Mouse (Mus musculus) gastrocnemius, adult 2 months (tissue): ENCODE results near the gene Ucn2. TPM values are rescaled to one million over a fixed set of nuclear protein-coding genes. Genes with fewer than 3 reads are reported as not detected.
A peak's percentile ranks its signal among the peaks of the same experiment; 100 is the strongest.

Experiments used
- DNase-seq: peaks from one replicate; pipeline ENCODE4 v3.0.0; 2022
- H3K27ac ChIP-seq: fragments of 200-600 bp; 2 replicates; pipeline ENCODE4 v1.8.1; 2022; ENCODE audit warnings: mild to moderate bottlenecking
- H3K4me3 ChIP-seq: fragments of 200-600 bp; 2 replicates; pipeline ENCODE4 v1.8.1; 2022; ENCODE audit warnings: mild to moderate bottlenecking, moderate library complexity
- CTCF ChIP-seq: fragments of 200-600 bp; IDR thresholded peaks from 2 replicates; pipeline ENCODE4 v1.8.1; 2022; ENCODE audit warnings: antibody characterized with exemption, mild to moderate bottlenecking, moderate library complexity
- intact Hi-C: fragments of 180-260 bp; cut with DNase I; formaldehyde crosslinking; loops from one replicate; pipeline ENCODE4 v1.15.1; 2025
- microRNA-seq: library from miRNA; unstranded; fragments of <30 nt; microRNA quantifications from one replicate; pipeline ENCODE4 v1.2.0, GENCODE M21; 2021
- total RNA-seq, 2 experiments: library from RNA; stranded (reverse); gene quantifications; 2 replicates each; pipeline ENCODE4 v1.2.3; 2021

Gene Ucn2
- total RNA-seq, 2 experiments from 2014 or later: 0.47 to 1.1 TPM

DNA sequence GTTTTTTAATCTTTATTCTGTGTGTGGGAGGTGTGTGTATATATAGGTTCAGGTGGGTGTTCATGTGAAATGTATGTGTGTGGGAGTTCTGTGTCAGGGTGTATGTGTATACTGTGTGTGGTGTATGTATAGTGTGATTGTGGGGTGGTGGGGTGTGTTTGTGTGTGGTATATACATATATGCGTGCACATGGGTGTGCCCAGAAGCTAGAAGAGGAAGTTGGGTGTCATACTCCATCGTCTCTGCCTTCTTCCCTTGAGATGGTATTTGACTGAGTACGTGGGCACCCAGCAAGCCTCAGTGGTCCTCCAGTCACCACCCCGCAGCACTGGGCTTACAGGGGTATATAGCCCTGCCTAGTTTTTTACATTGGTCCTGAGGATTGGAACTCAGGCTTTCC is 35.6 kb downstream of the Ucn2 start:
- Histone ChIP-seq H3K4me3 (no peak overlapping the region), H3K27ac (no peak overlapping the region)
- intact Hi-C loops: no loop called here
- no peak for DNase-seq
- no peak for TF ChIP-seq CTCF

DNA sequence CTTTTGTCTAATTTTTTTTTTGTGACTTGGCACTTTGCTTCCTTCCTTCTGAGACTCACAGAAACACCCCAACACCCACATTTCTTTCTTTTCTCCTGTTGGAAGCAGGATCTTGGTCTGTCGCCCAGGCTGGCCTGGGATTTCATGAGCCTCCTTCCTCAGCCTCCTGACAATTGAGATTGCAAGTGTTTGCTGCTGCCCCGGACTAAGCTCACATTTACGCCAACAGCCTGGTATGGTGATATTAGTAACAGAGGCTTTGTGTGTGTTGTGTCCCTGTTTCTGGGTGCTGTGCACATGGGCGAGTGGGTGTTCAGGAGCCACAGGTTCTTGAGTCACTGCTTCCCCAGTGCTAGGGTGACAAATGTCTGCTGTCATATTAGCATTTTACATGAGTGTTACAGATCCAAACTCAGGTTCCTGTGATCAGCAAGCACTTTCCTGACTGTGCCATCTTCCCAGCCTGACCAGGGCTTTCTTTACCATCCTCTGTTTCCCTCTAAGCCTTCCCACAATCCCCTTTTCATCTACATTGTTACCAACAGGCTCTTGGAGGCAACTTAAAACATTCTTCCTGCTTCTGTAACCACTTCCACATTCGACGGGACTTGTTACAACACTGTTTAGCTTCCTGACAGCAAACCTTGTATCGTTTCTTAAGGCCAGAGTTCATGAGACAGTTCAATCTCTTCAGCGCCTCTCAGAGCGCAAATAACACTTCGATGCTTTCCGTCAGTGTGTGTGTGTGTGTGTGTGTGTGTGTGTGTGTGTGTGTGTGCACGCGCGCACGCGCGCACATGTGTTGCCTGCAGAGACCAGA is 37.3 kb downstream of the Ucn2 start:
- intact Hi-C loops: no loop called here

DNA sequence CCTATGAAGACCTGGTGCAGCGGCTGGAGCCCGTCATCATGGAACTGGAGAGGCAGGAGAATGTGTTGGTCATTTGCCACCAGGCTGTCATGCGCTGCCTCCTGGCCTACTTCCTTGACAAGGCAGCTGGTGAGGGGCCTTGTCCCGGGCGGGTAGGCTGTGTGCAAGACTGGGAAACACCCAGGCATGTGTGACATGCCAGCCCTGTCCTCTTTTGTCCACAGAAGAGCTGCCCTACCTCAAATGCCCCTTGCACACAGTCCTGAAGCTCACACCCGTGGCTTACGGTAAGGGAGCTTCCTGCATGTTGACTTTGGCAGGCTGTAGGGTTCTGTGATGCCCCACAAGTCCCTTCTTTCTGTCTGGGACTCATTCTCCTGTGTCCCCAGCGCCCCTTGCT is 41.7 kb downstream of the Ucn2 start:
- peak overlapping the region; percentile 79 for H3K27ac ChIP-seq
- DNase-seq: peak; percentile 80
- TF ChIP-seq CTCF: no peak
- no peak overlapping the region for H3K4me3 ChIP-seq
- intact Hi-C loops: no loop called here

More for the DNA sequence above, 37.3 kb downstream of the Ucn2 start:
- TF ChIP-seq CTCF: no peak
- Histone ChIP-seq H3K4me3 (no peak overlapping the region), H3K27ac (0 out of 2 replicates have a peak overlapping the region, but pooled peaks have one; percentile 16)
- peak; percentile 20 for DNase-seq

DNA sequence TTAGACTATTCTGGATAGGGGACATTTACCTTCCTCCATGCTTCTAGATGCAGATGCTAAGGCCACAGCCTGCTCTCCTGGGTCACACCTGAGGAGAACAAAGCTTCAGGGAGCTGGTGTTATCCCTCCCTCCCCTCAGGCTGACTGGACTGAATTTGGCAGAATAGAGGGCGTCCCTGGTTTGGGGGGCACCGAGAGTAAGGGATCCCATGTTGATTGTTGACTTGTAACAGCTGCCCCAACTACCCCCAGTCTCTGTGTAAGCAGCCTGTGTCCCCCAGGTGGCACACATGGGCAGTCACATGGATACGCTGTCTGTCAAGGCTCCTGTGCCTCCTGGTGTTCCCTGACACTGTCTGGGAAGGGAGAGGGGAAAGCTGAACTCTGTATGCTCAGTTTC is 42.6 kb downstream of the Ucn2 start:
- no peak for DNase-seq
- H3K4me3 ChIP-seq: no peak overlapping the region
- no peak for TF ChIP-seq CTCF

DNA sequence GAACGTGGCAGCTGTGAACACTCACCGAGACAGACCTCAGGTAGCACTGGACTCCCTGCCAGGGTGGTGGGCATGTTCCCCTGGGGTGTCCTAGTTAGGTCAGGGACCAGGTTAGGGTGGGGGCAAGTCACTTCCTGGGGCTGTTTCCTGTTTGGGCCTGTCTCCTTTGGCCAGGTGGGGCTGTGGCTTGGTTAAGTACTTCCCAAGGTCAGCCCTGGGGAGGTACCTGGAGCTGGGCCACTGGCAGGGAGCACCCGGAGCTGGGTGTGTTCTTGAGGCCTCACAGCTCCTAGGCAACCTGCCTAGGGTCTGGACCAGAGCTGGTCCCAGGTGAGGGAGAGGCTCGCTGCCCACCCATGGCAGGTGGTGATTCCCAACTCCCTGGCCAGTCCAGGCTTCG is 43.1 kb downstream of the Ucn2 start:
- no peak overlapping the region for H3K4me3 ChIP-seq
- intact Hi-C loops: no loop called here
- peak overlapping the region; percentile 38; the same call in 1 of the 2 replicates for H3K27ac ChIP-seq
- no peak for DNase-seq
- TF ChIP-seq CTCF: no peak

More for the DNA sequence above, 42.6 kb downstream of the Ucn2 start:
- peak overlapping the region; percentile 38 for H3K27ac ChIP-seq
- intact Hi-C loops: no loop called here

DNA sequence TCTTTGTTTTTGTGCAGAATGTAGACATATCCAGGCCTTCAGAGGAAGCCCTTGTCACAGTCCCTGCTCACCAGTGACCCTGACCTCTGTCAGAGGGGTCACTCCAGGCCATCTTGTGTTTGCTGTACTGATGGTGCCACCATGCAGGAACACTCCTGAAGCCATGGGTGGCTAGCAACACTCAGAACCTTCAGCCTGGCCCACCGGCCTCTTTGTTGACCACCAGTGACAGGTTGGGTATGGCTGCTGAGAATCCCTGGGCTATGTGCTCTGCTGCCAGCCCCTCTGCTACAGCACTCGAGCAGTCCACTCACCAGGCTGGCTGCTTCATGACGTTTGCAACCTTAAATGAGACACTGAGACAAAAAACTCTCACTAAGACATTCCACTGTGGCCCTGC is 44.5 kb downstream of the Ucn2 start:
- intact Hi-C loops: no loop called here
- Histone ChIP-seq H3K27ac (no peak overlapping the region), H3K4me3 (no peak overlapping the region)
- DNase-seq: peak; percentile 16
- TF ChIP-seq CTCF: no peak

DNA sequence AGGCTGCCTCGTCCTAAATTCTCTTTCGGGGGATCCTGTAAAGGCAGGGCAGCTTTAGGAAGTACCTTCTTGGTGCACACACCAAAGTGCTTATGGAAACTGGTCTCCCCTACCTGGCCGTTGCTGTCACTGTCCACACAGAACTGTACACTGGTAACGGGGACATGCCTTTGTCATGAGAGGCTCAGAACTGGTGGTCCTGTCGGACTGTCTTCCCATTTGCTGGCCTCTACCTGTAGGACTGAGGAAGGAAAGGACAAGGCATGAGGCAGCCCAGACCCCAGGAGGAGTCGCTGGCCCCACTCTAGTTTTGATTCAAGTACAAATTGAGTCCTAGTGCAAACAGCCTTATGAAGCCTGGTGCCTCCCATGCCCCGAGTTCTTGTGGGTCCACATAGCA is 45.2 kb downstream of the Ucn2 start:
- H3K27ac ChIP-seq: no peak overlapping the region
- no peak for TF ChIP-seq CTCF
- intact Hi-C loops: no loop called here
- H3K4me3 ChIP-seq: no peak overlapping the region
- DNase-seq: no peak

DNA sequence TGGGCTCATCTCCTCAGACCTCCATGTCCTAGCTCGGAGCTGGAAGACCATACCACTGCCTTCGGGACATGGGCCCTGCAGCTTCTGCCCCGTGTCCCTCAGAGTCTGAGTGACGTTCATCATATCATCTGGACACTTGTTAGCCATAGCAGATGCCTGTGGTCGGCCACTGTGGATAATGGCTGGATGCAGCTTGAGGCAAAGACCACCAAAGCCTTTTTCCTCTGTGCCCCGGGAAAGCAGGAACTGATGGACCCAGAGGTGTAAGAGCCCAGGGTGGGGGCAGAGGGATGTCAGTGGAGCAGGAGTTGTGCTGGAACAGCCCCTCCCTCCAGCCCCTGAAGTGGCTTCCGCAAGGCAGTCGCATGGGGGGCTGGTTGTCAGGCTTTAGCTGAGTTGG is 45.9 kb downstream of the Ucn2 start:
- no peak for DNase-seq
- no peak overlapping the region for H3K4me3 ChIP-seq
- intact Hi-C loops: no loop called here
- no peak for TF ChIP-seq CTCF
- no peak overlapping the region for H3K27ac ChIP-seq

DNA sequence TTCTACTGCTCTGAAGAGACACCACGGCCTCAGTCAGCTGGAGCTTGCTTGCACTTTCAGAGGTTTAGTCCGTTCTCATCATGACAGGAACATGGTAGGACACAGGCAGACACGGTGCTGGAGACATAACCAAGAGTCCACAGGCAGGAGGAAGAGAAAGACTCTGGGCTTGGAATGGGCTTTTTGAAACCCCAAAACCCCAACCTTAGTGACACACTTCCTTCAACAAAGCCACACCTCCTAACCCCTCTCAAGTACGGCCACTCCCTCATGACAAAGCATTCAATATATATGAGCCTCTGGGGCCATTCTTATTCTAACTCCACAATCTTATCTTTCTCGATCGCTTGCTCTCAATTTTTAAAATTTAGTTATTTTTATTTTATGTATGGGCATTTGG is 46.6 kb downstream of the Ucn2 start:
- no peak for TF ChIP-seq CTCF
- no peak for DNase-seq
- Histone ChIP-seq H3K4me3 (no peak overlapping the region), H3K27ac (no peak overlapping the region)
- intact Hi-C loops: no loop called here

Small RNA genes within 50 kb of the gene (microRNA-seq; reads per million reads assigned to microRNA genes)
- gene Mir711: not detected

Other genes with a start within 250 kb of the Ucn2 start
- 10 to 100 TPM; 16.0 to 16.7 TPM for gene Ip6k2, start 202.2 kb upstream of the Ucn2 start, total RNA-seq
- 1 to 10 TPM; 3.6 to 5.3 TPM for gene Nckipsd, start 177.6 kb upstream of the Ucn2 start, total RNA-seq
- gene Celsr3, start 159.7 kb upstream of the Ucn2 start, total RNA-seq: under 1 TPM in 1 of 2 experiments, not detected in 1; 0.05 TPM
- 10 to 100 TPM; 15.7 to 21.2 TPM for gene Slc26a6, start 132.7 kb upstream of the Ucn2 start, total RNA-seq
- gene Tmem89, start 71.4 kb upstream of the Ucn2 start, total RNA-seq: not detected
- gene Uqcrc1, start 49.4 kb upstream of the Ucn2 start, total RNA-seq: 1,000 to 10,000 TPM in 1 of 2 experiments, 100 to 1,000 TPM in 1; 834 to 1,182 TPM
- gene Col7a1, start 32.4 kb upstream of the Ucn2 start, total RNA-seq: 1 to 10 TPM in 1 of 2 experiments, under 1 TPM in 1; 0.95 to 3.0 TPM
- gene Pfkfb4, start 5.8 kb downstream of the Ucn2 start, total RNA-seq: 10 to 100 TPM; 26.4 to 58.3 TPM
- 10 to 100 TPM; 15.9 to 17.0 TPM for gene Shisa5, start 52.6 kb downstream of the Ucn2 start, total RNA-seq
- 10 to 100 TPM; 13.2 TPM for gene Trex1, start 73.7 kb downstream of the Ucn2 start, total RNA-seq
- gene Atrip, start 88.1 kb downstream of the Ucn2 start, total RNA-seq: 1 to 10 TPM; 8.0 to 8.5 TPM
- 1 to 10 TPM; 6.5 to 7.9 TPM for gene Ccdc51, start 96.5 kb downstream of the Ucn2 start, total RNA-seq
- 100 to 1,000 TPM; 316 to 321 TPM for gene Tma7, start 96.6 kb downstream of the Ucn2 start, total RNA-seq
- gene Plxnb1, start 109.4 kb downstream of the Ucn2 start, total RNA-seq: 1 to 10 TPM in 1 of 2 experiments, under 1 TPM in 1; 0.54 to 1.1 TPM
- not detected for gene Fbxw21, start 176.0 kb downstream of the Ucn2 start, total RNA-seq
- gene Fbxw13, start 210.0 kb downstream of the Ucn2 start, total RNA-seq: not detected
- gene Fbxw20, start 248.7 kb downstream of the Ucn2 start, total RNA-seq: not detected